Mouse (Mus musculus) spleen, adult 2 months (tissue): Measurements from ENCODE around the gene Gzmg. TPM values are rescaled to one million over a fixed set of nuclear protein-coding genes. Genes with fewer than 3 reads are reported as not detected.
"Not testable (repeated sequence)": the region's sequence is repeated elsewhere in the genome, so short reads cannot be mapped to it uniquely, and the experiment has no call there.

ENCODE experiments used
- DNase-seq, 2 experiments: peaks; one replicate each; pipeline versions ENCODE4 v3.0.0 to v3.0.0-alpha.2; 2012 to 2021; ENCODE audit warnings: low spot score in 2 of 2, low read depth in 1 of 2
- H3K27ac ChIP-seq: fragments of 200-500 bp; 2 replicates; pipeline ENCODE4 v1.5.1; 2012; ENCODE audit warnings: low read length, inconsistent platforms; ENCODE audit not compliant: insufficient read depth
- H3K27me3 ChIP-seq: fragments of 200-500 bp; 2 replicates; pipeline ENCODE4 v1.6.1; 2012; ENCODE audit warnings: mild to moderate bottlenecking, moderate library complexity, low read length, inconsistent platforms; ENCODE audit not compliant: control insufficient read depth, insufficient read depth
- H3K36me3 ChIP-seq: fragments of 200-500 bp; 2 replicates; pipeline ENCODE4 v1.6.1; 2012; ENCODE audit warnings: mild to moderate bottlenecking, low read length, inconsistent platforms; ENCODE audit not compliant: control insufficient read depth, insufficient read depth
- H3K4me1 ChIP-seq: fragments of 200-500 bp; 2 replicates; pipeline ENCODE4 v1.6.1; 2011; ENCODE audit warnings: inconsistent platforms; ENCODE audit not compliant: control insufficient read depth, insufficient read depth, insufficient read length
- H3K4me3 ChIP-seq: fragments of 200-500 bp; 2 replicates; pipeline ENCODE4 v1.5.1; 2011; ENCODE audit warnings: mild to moderate bottlenecking, inconsistent platforms; ENCODE audit not compliant: insufficient read depth, insufficient read length; ENCODE audit errors: extremely low read depth
- CTCF ChIP-seq: fragments of 200-500 bp; IDR thresholded peaks from 2 replicates; pipeline ENCODE4 v1.5.1; 2011; ENCODE audit warnings: mild to moderate bottlenecking, inconsistent platforms; ENCODE audit not compliant: insufficient read depth, insufficient read length, insufficient replicate concordance; ENCODE audit errors: extremely low read depth
- POLR2A ChIP-seq: fragments of 200-500 bp; IDR thresholded peaks from 2 replicates; pipeline ENCODE4 v1.6.1; 2011; ENCODE audit warnings: low read depth, low read length, inconsistent platforms
- WGBS: fragments of 180-500 bp; shearing (Covaris S2); methylation state at CpG from one replicate; pipeline ENCODE4 v1.1.7; 2018; 5-methylcytosine and 5-hydroxymethylcytosine counted together
- polyA plus RNA-seq: library from polyadenylated mRNA; depleted of rRNA; stranded (reverse); fragments of >200 nt; gene quantifications from 2 replicates; pipeline ENCODE4 v1.2.3, GENCODE M21; 2012

Gene Gzmg
- polyA plus RNA-seq, 1 experiment: not detected

DNA sequence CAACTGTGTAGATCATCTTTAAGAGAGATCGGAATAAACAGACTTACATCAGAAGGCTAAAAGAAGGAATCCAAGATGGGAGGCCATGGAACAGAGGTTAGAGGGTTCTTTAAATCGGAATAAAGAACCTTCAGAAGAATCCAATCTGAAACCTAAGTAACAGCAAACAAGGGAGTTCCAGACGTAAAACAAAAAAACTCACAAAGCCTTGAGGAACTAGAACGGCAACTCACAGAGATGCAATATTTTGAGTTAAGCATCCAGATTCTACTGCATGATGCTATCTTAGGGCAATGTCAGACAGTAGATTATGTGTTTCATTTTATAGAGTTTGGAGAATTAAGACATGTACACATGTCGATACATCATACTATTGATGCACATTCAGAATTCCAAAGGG is 15.1 kb upstream of the Gzmg start, which contains the start of gene Gzmn:
Gene Gzmn (minus strand): TSS at position 101 of the 400 bp plus-strand sequence.
- TF ChIP-seq CTCF: no peak
- no peak for TF ChIP-seq POLR2A
- WGBS: 94% methylated on average over 5 of the region's 5 CpGs

DNA sequence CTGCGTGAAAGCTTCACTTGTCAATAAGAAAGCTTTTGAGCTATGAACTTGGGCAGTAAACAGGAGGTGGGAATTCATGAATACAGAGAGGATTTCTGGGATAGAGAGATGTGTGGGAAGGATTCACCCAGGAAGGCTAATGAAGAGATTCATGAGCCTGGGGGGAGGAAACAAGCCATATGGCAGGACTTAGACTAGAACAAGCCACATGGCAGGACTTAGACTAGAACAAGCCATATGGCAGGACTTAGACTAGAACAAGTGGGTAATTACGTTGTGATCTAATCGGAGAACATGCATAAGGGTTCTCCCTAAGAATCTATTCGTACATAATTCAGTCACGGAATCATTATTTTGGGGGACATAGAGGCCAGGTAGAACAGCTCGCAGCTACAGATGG is 14.0 kb upstream of the Gzmg start:
- H3K27me3 ChIP-seq: no peaks in the 10 kb centered on the region
- H3K36me3 ChIP-seq: no peaks in the 10 kb centered on the region
- TF ChIP-seq CTCF (no peak), POLR2A (no peak)
- 89% methylated on average over 6 of the region's 6 CpGs for WGBS
- no peak for DNase-seq
- H3K27ac ChIP-seq: no peak overlapping the region
- H3K4me1 ChIP-seq: no peaks in the 10 kb centered on the region
- H3K4me3 ChIP-seq: no peak overlapping the region

More for the DNA sequence above, 15.1 kb upstream of the Gzmg start, which contains the start of gene Gzmn:
- Histone ChIP-seq H3K36me3 (no peaks in the 10 kb centered on the region), H3K27me3 (no peaks in the 10 kb centered on the region), H3K27ac (no peak within 1 kb of the TSS), H3K4me1 (no peaks in the 10 kb centered on the region), H3K4me3 (no peak within 1 kb of the TSS)
- DNase-seq: no peak

DNA sequence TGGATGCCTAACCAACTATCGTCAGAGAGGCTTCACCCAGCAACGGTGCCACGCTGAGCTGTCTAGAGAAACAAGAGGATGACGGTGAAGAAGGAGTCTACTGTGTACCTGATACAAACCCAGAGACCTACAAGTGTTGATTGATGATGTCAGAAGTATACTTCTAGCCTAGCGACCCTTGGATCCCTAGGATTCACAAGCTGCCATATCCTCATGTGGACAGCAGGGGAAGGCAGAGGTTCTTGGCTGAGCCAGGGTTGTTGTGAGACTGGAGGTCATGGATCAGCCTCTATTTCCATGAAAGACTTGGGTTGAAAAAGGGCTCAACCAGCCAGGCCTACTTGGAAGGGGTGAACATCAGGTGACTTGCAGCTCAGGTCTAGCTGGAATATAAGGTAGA is 13.4 kb upstream of the Gzmg start:
- DNase-seq: no peak
- no peaks in the 10 kb centered on the region for H3K36me3 ChIP-seq
- H3K27me3 ChIP-seq: no peaks in the 10 kb centered on the region
- H3K4me1 ChIP-seq: no peaks in the 10 kb centered on the region
- H3K27ac ChIP-seq: no peak overlapping the region
- 90% methylated on average over 5 of the region's 5 CpGs for WGBS
- H3K4me3 ChIP-seq: no peak overlapping the region
- TF ChIP-seq CTCF (no peak), POLR2A (no peak)

DNA sequence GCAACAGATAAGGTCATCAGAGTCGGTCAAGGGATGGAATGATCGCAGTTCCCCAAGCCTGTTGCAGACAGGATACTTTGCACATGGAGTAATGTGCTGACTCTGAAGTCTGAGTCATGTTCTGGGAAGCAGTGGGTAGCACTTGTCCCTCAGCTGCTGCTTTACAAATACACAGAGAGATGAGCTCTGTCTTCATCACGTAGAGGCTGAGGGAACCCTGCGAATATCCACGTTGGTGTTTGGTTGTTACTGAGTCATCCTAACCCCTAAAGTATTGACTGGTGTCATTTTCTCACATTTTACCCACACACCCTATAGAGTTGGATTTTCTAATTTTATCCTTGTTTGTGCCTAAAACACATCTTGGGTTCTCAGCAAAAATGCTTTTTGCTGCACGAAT is 8.6 kb upstream of the Gzmg start:
- TF ChIP-seq POLR2A (no peak), CTCF (no peak)
- DNase-seq: no peak
- H3K4me1 ChIP-seq: no peaks in the 10 kb centered on the region
- WGBS: 61% methylated on average over 6 of the region's 6 CpGs
- no peak overlapping the region for H3K4me3 ChIP-seq
- no peak overlapping the region for H3K27ac ChIP-seq
- no peaks in the 10 kb centered on the region for H3K36me3 ChIP-seq
- no peaks in the 10 kb centered on the region for H3K27me3 ChIP-seq

DNA sequence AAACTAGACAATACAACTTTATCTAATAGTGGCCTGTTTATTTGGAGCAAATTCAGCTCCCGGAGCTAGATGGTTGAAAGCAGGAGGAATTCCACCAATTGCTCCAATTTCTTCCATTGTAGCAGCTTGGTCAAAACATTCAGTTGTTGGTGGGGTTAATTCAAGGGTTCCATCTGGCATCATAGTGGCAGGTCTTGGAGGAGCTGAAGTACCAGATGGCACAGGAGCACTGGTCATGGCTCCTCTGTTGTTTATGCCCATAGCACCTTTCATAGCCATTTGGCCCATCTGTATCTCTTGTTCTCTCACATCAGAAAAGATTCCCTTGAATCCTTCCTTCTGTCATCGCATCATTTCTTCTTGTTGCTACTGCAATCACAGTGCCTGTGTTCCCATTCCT is 2.7 kb upstream of the Gzmg start:
- Histone ChIP-seq H3K4me3 (no peak overlapping the region), H3K27me3 (no peaks in the 10 kb centered on the region), H3K36me3 (no peaks in the 10 kb centered on the region), H3K27ac (no peak overlapping the region), H3K4me1 (no peaks in the 10 kb centered on the region)
- TF ChIP-seq CTCF (no peak), POLR2A (no peak)
- DNase-seq: no peak
- WGBS: 82% methylated on average over 2 of the region's 2 CpGs

DNA sequence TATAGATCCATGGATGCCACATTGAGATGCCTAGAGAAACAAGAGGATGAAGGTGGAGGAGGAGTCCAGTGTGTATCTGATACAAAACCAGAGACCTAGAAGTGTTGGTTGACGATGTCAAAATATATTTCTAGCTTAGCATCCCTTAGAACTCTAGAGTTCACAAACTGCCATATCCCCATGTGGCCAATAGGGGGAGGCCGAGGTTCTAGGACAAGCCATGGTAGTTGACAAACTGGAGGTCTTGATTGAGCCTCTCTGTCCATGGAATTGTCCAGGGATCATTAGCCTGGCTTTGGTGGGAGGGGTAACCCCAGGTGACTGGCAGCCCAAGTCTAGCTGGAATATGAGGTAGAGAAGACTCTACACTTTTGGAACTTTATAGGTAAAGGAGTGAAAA is 4.0 kb downstream of the Gzmg start:
- no peak overlapping the region for H3K27ac ChIP-seq
- H3K4me3 ChIP-seq: no peak overlapping the region
- H3K27me3 ChIP-seq: no peaks in the 10 kb centered on the region
- TF ChIP-seq CTCF (no peak), POLR2A (no peak)
- 58% methylated on average over 2 of the region's 2 CpGs for WGBS
- H3K36me3 ChIP-seq: no peaks in the 10 kb centered on the region
- H3K4me1 ChIP-seq: no peaks in the 10 kb centered on the region
- no peak for DNase-seq

DNA sequence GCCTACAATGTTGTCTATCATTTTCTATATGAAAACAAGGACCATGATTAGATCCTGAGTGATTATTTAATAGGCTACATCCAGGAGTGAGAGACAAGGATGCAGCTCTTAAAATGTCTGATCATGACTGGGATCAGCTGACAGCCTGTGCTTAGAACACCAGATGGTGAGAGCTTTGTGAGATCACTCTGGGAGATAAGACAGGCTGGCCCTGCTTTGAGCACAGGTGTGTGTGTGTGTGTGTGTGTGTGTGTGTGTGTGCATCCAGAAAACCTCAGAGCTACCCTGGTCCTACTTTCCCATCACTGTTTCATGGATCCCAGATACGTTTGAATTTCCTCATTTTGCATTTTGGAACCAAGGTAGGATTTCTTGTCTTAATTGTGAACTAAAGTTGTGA is 25.7 kb downstream of the Gzmg start:
- not testable (repeated sequence) for H3K36me3 ChIP-seq, DNase-seq, H3K4me3 ChIP-seq, H3K27me3 ChIP-seq, H3K4me1 ChIP-seq, H3K27ac ChIP-seq
- 42% methylated on average over 1 of the region's 1 CpGs for WGBS

DNA sequence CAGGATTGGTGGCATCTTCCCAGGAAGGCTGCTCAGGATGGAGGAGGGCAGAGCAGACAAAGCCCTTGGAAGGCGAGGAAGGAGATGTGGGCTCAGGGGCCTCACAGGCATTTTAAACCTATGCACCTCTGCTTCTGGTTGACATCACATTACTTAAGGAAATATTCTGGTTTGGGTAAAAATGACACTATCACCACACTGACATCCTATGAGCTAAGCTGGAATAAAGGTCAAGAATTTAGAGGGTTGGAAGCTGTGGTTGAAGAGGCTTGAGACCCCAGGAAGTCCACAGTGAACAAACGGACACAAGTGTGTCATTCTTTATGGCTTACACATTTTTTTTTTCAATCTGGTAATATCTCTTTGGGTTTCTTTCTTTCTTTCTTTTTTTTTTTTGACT is 26.9 kb downstream of the Gzmg start, which contains the start of gene Gzmd:
Gene Gzmd (minus strand): TSS at position 101 of the 400 bp plus-strand sequence.
- H3K4me3 ChIP-seq, H3K27me3 ChIP-seq, H3K27ac ChIP-seq, DNase-seq, H3K36me3 ChIP-seq, H3K4me1 ChIP-seq: not testable (repeated sequence)
- 74% methylated on average over 2 of the region's 2 CpGs for WGBS
